Mouse (Mus musculus) layer of hippocampus, adult 18-20 months (tissue): ENCODE results near the gene Gpr143. TPM values are rescaled to one million over a fixed set of nuclear protein-coding genes. Genes with fewer than 3 reads are reported as not detected.
"Not testable (repeated sequence)": the region's sequence is repeated elsewhere in the genome, so short reads cannot be mapped to it uniquely, and the experiment has no call there.

Source experiments
- DNase-seq, 2 experiments: peaks; one replicate each; pipeline ENCODE4 v3.0.0; 2022; ENCODE audit warnings: low spot score in 2 of 2
- long read RNA-seq: library from polyadenylated mRNA; stranded (forward); transcript quantifications from one replicate; pipeline ENCODE4 v2.0.0, GENCODE M21; 2021
- total RNA-seq, 2 experiments: library from RNA; stranded (reverse); gene quantifications; 2 replicates each; pipeline ENCODE4 v1.2.3; 2021

Gene Gpr143
- under 1 TPM in 1 of 2 experiments, not detected in 1; 0.37 TPM for total RNA-seq
- long read RNA-seq, result 0 reads

DNA sequence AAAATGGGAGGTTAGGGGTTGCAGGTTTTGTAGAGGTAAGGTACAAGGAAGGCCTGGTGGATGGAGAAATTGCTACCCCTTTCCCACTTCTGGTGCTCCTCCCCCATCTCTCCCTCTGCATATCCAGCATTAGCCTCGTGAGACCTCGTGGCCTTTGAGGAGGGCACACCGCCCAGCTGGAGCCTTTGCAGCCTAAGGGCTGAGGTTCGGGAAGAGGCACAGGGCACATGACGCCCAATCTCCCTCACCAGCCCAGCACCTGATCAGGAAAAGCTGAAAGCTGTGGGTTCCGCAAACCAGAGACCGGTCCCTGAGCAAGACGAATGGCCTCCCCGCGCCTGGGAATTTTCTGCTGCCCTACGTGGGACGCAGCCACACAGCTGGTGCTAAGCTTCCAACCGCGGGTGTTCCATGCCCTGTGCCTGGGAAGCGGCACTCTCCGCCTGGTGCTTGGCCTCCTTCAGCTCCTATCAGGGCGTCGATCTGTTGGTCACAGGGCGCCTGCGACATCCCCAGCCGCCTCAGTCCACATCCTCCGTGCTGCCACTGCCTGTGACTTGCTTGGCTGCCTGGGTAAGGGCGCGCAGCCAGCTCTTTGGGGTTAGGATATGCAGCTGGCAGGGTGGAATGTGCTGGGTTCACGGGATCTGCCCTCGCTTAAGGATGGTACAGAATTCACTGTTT, at the start of gene Gpr143:
TSS of gene Gpr143 (plus strand) at position 202 of the 684 bp plus-strand sequence.
- no peak for DNase-seq

DNA sequence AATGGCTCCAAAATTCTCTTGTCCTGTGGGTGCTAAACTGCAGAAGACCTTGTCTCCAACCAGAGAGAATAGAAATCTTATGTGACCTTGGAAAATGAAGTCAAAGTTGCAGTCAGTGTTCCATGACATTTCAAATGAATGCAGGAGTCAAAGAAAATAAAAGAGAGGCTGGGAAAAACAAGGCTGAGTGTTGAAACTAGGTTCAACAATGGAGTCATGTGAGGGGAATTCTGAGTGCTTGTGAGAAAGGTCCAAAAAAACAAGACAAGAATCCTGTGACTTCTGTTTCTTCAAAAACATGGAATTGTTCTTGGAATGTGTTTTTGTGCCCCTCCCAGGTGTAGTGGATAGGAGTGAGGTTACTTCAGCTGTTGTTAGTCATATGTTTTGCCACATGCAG, 46.4 kb upstream of the Gpr143 start:
- DNase-seq, result no peak

DNA sequence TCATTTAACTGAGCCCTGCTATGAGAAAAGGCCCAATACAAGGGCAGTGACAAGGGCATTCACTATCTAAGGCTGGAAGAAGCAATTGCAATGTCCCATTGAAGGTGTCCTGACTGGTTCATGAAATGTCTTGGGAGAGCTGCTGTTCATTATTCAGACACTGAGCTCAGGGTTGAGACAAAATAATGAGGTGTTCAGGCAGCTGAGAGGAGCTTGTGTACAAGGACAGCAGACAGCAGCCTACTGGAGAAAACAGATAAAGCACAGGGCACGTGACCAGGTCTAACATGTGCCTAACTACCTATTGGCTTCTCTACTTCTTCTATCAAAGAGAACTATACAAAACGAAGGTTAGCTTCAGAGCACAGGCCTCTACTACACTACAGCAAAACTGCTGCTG, 43.5 kb upstream of the Gpr143 start:
- DNase-seq, result no peak

DNA sequence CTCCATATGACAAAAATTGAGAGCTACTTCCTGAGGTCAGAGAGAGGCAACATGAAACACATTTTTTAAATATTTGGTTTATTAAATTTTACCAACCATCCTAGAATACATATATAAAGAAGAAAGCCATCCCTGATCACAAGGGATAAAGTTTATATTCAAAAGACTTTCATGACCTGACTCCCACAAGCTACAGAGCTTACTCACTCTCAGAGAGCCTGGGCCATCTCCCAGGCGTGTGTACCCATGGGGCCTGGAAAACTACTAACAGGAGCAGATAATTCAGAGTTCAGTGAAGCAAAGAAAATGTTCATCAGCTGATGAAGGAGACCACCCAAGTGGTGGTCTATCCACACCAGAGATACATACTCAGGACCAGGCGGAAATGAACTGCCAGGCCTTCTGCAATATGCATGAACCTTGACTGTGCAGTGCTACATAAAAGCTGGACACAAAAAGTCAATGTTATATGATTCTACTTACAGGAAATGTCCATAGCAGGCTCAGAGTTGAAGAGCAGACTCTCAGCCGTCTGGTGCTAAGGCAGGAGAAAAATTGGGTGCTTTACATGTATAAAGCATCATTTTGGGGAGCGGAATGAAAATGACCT, 42.9 kb upstream of the Gpr143 start:
- DNase-seq, result no peak

DNA sequence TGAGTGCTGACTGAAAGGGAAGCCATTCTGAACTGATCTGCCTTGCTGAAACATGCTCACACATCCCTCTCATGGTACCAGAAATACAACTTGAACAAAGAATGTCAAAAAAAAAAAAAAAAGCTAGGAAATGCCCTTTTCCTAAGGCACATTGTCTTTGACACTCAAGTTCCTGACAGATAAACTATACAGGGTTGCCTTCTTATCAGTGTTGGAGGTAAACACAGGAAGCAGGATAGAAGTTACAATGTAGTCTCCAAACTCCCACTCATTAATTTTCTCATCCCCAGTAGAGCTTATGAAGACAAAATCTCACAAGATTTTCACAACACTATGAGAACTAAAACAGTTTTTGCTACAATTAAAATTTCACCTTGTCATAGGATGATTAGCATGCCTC, 38.1 kb upstream of the Gpr143 start:
- DNase-seq, result no peak

DNA sequence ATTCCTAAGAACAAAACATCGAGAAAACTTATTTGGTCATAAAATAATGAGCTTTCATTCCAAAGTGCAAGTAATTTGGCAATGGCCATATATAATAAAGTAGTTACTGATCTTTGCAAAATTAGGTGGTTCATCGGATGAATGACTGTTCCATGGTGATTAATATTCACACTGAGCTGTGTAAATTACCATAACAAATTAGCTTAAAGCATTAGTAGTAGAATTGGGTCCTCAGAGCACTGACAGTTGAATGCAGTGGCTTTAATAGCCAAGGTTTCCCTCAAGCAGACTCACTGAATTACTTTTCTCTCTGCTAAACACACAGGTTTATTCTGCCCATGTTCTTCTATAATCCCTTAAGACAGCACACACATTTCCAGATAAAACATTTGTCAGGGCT, 35.8 kb upstream of the Gpr143 start:
- DNase-seq, result no peak

DNA sequence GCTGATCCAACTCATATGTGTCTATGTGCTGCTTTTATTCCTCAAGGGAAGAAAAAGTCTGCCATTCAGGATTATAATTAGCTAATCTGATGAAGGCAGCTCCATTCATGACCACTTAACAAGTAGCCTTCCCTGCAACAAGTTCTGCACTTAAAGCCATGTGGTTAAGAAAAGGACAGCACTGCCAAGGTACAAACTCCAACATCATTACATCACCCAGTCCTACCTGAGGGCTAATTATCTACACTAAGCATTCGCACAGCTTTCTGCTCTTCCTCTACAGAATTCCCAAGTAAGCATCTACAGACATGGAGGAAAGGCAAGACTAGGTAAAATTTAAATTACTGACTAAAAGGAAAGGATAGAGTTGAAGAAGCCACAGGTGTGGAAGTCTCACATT, 25.9 kb upstream of the Gpr143 start:
- no peak for DNase-seq

DNA sequence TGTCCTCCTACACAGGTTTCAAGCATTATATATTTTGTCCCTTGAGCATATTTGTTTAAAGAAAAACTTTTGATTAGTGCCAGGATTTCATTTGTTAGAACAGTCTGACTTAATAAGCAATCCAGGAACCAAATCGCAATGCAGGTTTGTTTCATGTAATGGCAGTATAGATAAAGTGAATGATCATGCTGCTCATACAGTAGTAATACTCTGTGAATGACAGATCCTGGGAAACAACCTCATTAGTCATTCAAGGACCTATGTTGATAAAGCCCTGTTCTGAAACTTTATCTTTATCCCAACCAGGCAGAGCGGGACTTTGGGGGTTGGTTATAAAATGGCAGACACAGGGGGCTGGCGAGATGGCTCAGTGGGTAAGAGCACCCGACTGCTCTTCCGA, 25.4 kb upstream of the Gpr143 start:
- no peak for DNase-seq

DNA sequence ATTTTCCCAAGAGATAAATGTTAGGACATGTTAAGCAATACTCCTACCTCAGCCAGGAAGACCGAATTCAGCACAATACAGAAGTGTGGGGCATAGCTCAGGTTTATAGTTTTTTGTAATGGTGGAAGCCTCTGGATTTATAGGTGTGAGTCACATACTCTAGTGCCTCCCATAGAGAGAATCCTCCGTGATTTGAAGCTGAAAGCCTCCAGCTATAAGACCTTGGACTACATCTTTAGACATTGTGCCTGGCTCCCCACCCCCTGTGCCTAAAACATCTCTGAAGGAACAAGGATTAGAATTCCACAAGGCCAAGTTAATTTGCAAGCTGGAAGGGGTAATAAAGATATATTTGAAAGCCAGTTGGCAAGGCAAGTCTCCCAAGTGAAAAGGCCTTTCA, 19.3 kb upstream of the Gpr143 start:
- no peak for DNase-seq

DNA sequence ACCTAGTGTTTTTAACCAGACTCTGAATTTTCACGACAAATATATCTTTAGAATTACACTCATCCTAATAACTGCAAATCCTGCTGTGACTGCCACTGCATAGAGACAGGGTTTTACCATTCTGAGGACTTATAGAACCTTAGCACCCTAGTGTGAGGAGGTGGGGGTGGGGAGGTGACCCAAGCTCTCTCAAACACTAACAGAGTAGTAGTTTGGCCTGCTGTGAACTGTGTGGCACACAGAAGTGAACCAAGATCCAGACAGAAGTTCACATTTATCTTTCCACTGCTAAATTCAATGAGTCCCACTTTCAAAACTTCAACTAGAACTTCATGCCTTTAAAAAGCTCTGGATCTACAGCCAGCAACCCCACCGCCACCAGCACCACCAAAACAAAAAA, 18.9 kb upstream of the Gpr143 start:
- DNase-seq, result no peak

DNA sequence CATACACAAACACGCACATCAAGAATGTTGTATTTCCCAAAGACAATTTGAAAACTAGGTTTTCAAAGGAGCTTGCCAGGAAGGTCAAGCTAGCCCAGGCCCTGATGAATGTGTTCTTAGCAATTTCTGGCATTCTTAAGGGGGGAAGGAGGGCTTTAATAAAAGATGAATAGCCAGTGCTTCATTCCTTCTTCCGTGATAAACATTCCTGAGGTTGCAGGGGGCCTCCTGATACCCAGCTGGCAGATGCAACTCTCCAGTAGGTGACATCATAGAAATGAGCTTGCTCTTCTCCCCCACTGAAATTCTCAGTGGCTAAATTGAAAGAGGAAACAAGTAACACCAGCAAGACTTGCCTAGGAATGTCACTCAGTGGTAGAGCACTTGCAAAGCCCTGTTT, 17.6 kb upstream of the Gpr143 start:
- DNase-seq, result no peak

DNA sequence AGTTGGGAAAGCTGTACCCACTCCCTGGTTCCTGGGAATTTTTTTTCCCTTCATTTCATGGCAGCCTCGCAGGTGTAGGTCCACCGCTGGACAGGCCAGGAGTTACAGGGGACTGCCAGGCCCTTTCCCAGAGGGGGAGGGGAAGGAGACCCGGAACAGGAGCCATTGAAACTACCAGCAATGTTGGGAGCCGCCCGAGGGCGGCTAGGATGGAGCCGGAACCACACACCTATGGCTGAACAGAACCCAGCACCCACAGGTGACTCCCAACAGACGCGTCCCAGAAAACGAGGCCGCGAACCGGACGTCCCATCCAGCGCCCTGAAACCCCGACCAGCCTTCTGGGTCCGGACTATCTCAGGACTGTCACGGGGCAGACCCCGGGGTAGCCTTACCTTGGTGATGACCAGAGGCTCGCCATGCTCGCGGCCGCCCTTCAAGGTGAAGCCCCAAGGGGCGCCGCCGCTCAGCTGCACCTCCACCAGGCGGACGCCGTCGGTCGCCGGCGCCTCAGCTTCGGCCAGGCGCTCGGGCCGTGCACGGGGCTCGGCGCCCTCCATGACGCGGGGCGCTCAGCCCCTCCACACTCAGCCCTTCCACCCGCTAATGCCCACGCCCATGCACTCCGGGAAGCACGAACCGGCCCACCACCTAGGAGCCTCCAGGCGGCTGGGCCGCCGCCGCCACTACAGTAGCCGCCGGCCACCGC, 12.7 kb upstream of the Gpr143 start, which contains the start of gene Shroom2:
TSS of gene Shroom2 (minus strand) at position 575 of the 709 bp plus-strand sequence.
- no peak for DNase-seq

DNA sequence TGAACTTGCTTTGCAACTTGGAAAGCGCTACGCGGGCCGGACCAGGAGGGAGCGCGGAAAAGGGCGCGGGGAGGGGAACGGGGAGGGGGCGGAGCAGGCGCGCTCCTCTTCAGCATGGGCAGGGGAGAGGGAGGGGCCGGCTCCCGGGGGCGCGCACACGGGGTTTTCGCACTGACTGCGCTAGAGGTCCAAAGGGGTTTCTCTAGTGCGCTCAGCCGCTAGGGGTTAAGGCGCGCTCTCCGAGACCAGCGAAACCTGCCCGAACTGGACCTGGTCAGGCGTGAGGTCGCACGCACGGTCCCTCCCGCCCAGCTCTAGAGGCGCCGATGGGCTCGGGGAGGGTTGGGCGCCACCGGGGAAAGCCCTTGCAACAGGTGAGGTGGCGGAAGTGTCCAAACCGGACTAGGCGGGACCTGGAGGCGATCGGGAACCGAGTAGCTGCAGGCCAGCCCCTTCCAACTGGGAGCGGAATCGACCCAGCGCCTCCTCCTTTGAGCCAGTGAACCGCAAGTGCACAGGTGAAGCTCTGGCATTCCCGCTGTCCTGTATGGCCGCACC, 12.0 kb upstream of the Gpr143 start:
- DNase-seq, result peak in 1 of 2 experiments; percentile 11

DNA sequence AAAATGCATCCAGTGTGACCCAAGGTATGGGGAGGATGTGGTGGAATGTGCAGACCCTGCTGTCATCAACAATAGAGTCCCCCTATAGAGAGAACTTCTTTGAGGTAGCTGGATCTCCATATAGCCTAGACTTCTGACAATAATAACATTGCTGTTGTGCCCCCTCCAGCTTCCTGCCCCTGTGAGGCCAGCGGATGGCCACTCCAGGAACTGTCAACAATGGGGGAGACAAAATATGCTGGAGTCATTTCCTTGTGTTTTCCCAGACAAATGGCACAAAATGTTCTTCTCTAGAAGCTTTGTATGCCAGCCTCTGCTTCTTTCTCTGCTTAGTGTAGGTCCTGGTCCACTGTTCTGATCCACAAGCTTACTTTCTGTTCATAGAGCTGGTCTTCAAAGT, 6.4 kb downstream of the Gpr143 start:
- DNase-seq, result no peak

DNA sequence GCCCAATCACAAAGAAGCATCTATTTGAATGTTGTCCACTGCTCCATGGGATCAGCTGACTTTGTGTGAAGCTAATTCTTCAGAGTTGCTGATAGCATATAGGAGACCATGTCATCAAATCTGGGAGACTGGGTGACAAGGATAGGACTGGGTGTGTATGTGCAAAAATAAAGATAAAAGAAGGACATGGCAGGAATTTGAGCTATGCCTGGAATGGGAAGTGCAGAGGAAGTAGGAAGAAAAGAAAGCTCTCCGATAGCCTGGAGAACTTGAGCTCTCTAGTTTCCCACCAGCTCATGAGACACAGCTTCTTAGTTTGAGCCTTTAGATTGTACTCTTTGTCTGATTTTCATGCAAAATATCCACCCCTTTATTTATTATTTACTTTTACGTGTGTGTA, 6.9 kb downstream of the Gpr143 start:
- no peak for DNase-seq

DNA sequence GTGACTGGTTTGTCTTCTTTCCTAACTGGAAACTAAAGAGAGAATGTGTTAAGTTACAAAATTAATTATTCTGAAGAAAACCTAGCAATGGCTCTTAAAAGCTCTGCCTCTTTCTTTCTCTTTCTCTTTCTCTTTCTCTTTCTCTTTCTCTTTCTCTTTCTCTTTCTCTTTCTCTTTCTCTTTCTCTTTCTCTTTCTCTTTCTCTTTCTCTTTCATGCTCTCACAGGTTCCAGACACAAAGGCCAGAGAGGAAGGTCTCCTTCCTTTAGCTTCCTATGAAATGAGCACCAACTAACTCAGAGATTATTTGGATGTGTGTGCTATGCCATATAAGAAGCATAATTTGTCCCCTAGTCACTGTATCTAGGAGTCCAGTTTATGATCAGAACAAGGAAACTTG, 23.6 kb downstream of the Gpr143 start:
- DNase-seq, result no peak

DNA sequence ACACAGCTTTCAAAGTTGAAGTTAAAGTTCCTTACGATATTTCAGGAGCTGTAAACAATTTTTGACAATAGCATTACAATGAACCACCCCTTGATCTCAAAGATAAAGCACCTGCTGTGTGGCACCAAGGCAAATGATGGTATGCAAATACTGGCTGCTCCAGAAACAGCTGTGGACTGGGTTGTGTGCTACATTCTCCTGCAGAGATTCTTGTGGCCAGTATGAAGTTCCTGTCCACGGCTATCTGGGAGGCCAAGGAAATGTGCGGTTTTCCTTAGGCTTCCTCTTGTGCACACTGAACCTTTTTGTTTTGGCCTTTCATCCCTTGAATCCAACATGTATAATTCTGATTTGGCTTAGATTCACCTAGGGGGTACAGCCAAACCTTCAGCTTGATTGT, 31.6 kb downstream of the Gpr143 start:
- DNase-seq, result no peak

DNA sequence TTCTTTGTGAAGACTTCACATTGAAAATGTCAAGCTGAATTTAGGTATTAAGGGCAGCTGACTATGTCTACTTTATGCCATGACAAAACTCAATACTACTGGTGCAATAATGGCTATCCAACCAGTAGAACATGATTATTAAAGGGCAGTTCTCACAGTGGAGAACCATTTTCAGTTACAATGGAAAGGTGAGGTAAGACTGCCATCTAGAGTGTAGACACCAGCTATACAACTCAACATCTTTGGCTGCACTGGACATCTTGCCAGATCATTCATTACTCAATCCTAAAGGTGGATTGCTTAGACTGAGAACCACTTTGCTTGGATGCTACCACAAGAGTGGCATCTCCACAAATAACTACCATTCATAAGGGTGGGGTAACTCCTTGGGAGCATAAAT, 37.3 kb downstream of the Gpr143 start:
- DNase-seq, result peak in 1 of 2 experiments; percentile 15

DNA sequence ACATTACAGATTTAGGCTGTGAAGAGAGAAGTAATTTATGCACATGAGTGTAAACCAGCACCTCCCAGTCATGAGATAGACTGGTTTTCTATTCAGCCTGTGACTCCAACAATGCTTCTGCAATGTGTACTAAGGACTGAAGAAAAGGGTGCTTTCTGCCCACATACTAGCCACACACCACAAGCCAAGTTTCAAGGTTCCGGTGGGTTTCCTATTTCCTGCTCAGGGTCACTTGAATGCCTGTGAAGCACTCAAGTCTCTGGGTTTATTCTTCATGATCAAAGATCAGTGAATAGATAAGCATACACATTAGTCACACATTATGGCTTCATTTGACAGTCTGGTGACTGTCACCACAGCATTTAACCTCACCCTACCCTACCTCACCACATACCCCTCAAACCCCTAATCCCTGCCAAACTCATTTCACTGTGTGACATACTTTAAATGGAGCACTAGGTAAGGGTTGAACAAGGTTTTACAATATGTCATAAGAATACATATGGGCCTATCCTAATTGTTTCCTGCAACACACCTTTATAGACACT, 49.4 kb downstream of the Gpr143 start:
- not testable (repeated sequence) for DNase-seq

DNA sequence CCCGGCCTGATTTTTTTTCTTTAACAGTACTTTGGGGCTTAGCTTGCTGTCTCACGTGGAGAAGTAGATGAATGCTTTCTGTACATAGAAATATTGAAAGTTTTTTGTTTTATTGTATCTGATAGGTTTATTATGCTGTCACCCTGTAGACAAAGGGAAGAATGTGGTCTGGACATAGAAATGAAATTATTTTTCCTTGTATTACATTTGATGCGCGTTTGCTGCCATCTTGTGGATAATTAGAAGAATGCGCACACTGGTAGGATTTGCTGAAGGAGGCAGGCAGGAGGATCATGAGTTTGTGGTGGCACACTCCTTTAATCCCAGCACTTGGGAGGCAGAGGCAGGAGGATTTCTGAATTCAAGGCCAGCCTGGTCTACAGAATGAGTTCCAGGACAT, 53.2 kb downstream of the Gpr143 start:
- DNase-seq, result peak; percentile 1 to 29

DNA sequence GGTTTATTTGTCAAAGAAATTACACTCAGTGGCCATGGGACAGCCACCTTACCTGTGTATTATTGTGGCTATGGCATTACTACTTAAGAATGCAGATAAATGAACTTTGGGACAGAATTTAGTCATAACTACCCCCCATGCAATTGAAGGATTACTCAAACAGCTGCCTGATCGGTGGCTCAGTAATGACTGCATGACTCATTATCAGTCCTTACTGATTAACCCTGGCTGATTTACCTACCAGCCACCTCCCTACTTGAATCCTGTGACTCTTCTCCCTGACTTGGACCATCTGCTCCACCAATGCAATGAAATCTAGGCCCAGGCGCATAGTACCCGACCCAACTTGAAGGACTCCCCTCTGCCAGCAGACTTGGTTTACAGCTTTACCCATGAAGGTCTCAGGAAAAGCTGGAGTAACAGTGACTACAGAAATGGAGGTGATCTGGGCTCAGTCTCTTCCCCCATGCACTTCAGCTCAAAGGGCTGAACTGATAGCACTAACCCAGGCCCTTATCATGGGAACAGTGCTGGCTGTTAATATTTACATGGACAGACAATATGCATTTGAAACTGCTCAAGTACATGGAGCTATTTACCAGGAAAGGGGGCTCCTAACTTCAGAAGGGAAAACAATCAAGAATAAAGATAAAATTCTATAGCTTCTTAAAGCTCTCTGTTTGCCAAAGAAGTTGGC, 73.5 kb downstream of the Gpr143 start:
- no peak for DNase-seq
